Mouse (Mus musculus) bone marrow, adult 2 months (tissue): Measurements from ENCODE around the gene Vps37d.

Experiments
- CTCF ChIP-seq: fragments of 200-500 bp; IDR thresholded peaks from 2 replicates; pipeline ENCODE4 v1.5.1; 2011; ENCODE audit warnings: low read length, control low read depth; ENCODE audit not compliant: control insufficient read depth, insufficient read depth
- POLR2A ChIP-seq: fragments of 200-500 bp; IDR thresholded peaks from 2 replicates; pipeline ENCODE4 v1.6.1; 2011; ENCODE audit warnings: low read depth, mild to moderate bottlenecking, control low read depth, low read length, borderline replicate concordance; ENCODE audit not compliant: control insufficient read depth

- no peak for TF ChIP-seq POLR2A
- no peak for TF ChIP-seq CTCF
Measured at GRCm38 (mm10) chr5:135106758-135107256, 28.7 kb upstream of the Vps37d start.
